Mouse (Mus musculus) brain, embryonic 14.5 days (tissue): ENCODE measurements at regions not wholly inside any gene's neighbourhood (a gene's known extent, or its start where the extent isn't known, plus 50 kb on each side); places are given as distances from the start of the nearest gene placed in this dataset.

Experiments
- CTCF ChIP-seq: fragments of 200-500 bp; IDR thresholded peaks from 2 replicates; pipeline ENCODE4 v1.5.1; 2012; ENCODE audit warnings: inconsistent platforms, mild to moderate bottlenecking, moderate library complexity, borderline replicate concordance; ENCODE audit not compliant: insufficient read depth, insufficient read length; ENCODE audit errors: extremely low read depth
- POLR2A ChIP-seq: fragments of 200-500 bp; IDR thresholded peaks from 2 replicates; pipeline ENCODE4 v1.6.1; 2012; ENCODE audit warnings: mild to moderate bottlenecking, inconsistent platforms, borderline replicate concordance; ENCODE audit not compliant: poor library complexity, insufficient read depth, insufficient read length, severe bottlenecking; ENCODE audit errors: extremely low read depth

DNA sequence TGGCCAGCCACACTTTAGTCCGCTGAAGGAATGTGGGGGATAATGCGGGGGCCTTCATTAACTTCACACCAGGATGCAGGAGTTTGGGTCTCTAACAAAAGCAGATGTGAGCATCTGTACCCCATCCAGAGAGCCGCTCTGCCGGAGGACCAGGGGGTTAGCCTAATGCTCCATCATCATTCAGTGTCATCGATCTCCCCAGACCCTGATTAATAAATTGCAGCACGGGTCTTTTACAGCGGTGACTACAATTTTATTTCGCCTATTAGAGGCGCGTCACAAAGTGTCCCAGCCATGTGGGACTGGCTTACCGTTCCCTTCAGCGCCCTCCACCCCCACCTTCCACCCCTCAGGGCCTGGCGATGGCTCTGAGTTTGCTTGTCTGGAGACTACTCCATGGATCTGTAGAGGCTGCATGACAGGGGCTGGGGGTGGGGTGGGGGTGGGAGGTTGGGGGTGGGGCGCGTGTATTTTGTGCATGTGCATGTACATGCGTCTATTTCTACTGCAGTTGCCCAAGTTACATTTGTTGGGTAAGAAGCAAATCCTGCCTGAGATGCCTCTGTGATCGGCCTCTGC is 1560.8 kb upstream of the Gulo start:
- TF ChIP-seq POLR2A: no peak
- TF ChIP-seq CTCF: no peak
